Mouse (Mus musculus): ENCODE results near the gene Aktip.

Aktip gene

GRCm38 (mm10) chr8:91190816-91191340, 8.9 kb downstream of the Aktip start:
- peak; percentile 87 for DNase-seq (ENCODE audit: low read depth)

GRCm38 (mm10) chr8:91188152-91188551, 11.6 kb downstream of the Aktip start:
- peak; percentile 59 for DNase-seq (ENCODE audit: low read depth)

DNA sequence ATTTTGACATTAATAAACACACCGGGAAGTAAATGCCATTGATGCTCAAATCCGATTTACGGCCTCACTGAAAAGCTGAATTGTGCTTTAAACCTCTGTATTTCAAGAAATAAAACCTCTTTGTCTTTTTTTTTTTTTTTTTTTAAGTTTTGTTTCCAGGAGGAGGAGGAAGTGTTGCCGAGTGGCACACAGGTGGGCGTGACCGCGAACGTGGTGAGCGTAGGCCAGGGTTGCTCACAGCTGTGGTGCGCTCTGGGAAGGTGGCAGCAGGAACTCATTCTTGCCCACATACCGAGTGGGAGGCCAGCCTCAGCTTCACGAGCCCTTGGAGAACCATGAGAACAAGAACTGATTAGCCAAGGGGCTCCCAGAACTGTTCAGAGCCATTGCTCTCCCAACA, 13.4 kb downstream of the Aktip start:
- no peak for DNase-seq (ENCODE audit: low read depth)

DNA sequence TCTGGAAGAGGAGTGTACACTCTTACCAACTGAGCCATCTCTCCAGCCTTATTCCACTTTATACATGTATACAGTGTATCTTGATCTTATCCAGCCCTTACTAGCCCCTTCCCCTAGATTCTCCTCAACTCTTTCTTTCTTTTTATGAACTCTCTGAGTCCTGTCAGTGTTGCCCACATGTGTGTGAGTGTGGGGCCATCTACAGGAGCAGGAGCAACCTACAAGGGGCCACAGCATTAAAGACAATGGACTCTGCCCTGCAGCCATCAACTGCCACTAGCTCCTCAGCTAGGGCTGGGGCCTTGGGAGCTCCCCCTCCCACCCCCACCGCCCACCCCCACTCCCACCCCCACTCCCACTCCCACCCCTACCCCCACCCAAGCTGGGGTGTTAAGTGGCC, 22.1 kb downstream of the Aktip start:
- no peak for DNase-seq (ENCODE audit: low read depth)

- DNase-seq (ENCODE audit: low read depth): no peak
Measured at GRCm38 (mm10) chr8:91176176-91176575, 23.6 kb downstream of the Aktip start.

- no peak for DNase-seq (ENCODE audit: low read depth)
Measured at GRCm38 (mm10) chr8:91171605-91172004, 28.2 kb downstream of the Aktip start.

DNA sequence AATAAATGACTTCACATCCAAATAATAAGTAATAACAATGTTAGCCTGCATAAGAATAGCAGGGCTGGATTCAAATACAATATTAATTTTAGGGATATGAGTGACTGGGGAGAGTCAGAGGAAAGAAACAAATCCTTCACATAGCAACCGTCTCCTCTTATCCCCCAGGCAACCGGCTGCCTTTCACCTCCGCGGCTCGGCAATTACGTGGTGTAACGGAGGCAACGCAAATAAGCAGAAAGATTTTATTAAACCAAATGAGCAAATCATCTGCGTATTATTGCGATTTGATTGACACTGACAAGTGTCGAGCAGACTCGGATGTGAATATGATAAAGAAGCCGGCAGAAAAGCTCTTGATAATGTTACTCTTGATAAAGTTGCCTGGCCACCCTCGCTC, 28.9 kb downstream of the Aktip start:
- no peak for DNase-seq (ENCODE audit: low read depth)

GRCm38 (mm10) chr8:91170152-91170551, 29.6 kb downstream of the Aktip start:
- DNase-seq (ENCODE audit: low read depth): no peak

GRCm38 (mm10) chr8:91159959-91160800, 39.6 kb downstream of the Aktip start:
- DNase-seq (ENCODE audit: low read depth): no peak

- no peak for DNase-seq (ENCODE audit: low read depth)
Measured at GRCm38 (mm10) chr8:91158617-91159016, 41.2 kb downstream of the Aktip start.

GRCm38 (mm10) chr8:91154564-91154963, 45.2 kb downstream of the Aktip start:
- DNase-seq (ENCODE audit: low read depth): peak; percentile 39

DNA sequence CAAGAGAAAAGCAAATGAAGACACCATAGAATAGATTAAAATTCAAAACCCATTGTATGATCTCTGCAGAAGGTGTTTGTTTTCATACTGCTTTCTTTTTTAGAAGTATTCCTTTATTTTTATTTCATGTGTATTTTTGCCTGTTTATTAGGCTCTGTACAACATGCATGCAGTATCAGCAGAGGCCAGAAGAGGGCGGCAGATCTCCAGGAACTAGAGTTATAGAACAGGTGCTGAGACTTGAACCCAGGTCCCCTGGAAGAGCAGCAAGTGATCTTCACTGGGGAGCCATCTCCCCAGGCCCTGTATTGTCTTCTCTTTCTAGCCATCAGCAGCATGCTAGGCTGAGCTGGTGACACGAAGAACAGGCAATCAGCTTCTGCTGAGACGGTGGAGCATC, 45.9 kb downstream of the Aktip start:
- DNase-seq (ENCODE audit: low read depth): peak; percentile 14

- no peak for DNase-seq (ENCODE audit: low read depth)
Measured at GRCm38 (mm10) chr8:91151531-91151930, 48.2 kb downstream of the Aktip start.

GRCm38 (mm10) chr8:91149298-91149697, 50.5 kb downstream of the Aktip start:
- no peak for DNase-seq (ENCODE audit: low read depth)

- no peak for DNase-seq (ENCODE audit: low read depth)
Measured at GRCm38 (mm10) chr8:91148643-91149178, 51.1 kb downstream of the Aktip start.

DNA sequence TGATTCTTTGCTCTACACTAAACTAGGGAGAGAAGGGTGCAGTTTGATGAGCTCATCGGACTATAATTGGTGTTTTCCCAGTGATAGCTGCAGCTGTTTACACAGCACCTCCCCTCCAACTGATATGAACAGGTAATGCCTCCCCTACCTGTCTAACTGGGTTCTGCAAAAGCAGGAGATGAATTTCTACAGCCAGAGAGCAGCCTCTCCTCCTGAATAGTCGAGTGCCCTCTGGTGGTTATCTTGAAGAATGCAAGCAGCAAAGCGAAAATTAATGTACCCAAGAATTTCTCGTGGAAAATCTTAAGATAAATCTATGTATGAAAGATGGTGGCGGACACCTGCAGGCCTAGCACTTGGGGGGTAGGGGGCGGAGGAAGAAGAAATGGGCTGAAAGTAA, 52.1 kb downstream of the Aktip start:
- peak; percentile 78 for DNase-seq (ENCODE audit: low read depth)

DNA sequence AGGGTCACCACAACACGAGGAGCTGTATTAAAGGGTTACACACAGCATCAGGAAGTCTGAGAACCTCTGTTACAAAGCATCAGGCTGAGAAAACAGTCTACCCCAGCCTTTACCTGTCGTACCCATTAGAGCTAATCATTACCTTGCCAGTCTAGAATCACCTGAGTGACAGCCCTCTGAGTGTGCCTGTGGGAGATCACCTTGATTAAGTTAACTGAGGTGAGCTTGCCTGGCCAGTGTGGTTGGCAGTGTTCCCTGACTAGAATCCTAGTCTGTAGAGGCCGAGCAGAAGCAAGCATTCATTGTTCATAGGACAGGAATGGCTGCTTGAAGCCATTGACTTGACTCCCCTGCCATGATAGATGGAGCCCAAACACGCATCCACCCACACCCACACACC, 58.9 kb downstream of the Aktip start:
- no peak for DNase-seq (ENCODE audit: low read depth)

GRCm38 (mm10) chr8:91135308-91136181, 64.2 kb downstream of the Aktip start:
- peak; percentile 35 for DNase-seq (ENCODE audit: low read depth)

- no peak for DNase-seq (ENCODE audit: low read depth)
Measured at GRCm38 (mm10) chr8:91134659-91135058, 65.1 kb downstream of the Aktip start.

GRCm38 (mm10) chr8:91134070-91134475, 65.7 kb downstream of the Aktip start:
- peak; percentile 99 for DNase-seq (ENCODE audit: low read depth)

DNA sequence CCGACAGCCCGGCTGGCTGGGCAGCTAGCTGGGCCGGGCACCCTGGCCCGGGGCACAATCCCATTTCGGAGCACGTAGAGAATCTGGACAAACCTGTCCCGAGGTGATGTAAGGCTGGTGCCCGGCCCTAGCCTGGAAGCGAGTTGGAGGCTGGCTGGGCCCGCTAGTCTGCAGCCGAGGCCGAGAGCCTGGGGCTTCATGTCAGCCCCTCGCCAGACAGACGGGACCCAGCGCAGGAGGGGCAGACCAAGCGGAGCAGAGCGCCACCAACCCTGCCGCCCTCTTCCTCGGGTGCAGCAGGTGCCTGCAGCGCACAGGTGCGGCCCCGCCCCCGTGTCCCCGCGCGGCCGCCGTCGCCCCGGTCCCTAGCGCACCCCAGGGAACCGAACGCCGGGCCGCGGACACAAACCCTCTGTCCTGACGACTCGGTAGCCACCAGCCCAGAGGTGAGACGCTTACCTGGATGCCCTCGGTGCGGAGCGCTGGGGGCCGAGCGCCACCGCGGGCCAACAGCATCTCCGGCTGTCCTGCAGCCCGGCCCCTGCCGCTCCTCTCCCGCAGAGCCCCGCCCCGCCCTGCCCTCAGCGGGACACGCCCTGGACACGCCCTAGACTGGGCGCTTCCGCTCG, 66.2 kb downstream of the Aktip start:
- DNase-seq (ENCODE audit: low read depth): peak; percentile 25

GRCm38 (mm10) chr8:91132731-91133130, 67.0 kb downstream of the Aktip start:
- no peak for DNase-seq (ENCODE audit: low read depth)
